Mouse (Mus musculus) forebrain, embryonic 15.5 days (tissue): Measurements from ENCODE around the gene C2cd4b. TPM values are rescaled to one million over a fixed set of nuclear protein-coding genes. Genes with fewer than 3 reads are reported as not detected.

Experiments used
- ATAC-seq: fragments of 200-750 bp; cut with Nextera tagmentation; replicated peaks from 2 replicates; pipeline ENCODE4 v1.8.0; 2017; ENCODE audit warnings: mild to moderate bottlenecking, moderate TSS enrichment, moderate library complexity
- H3K27ac ChIP-seq: fragments of 300-500 bp; sonication (generic); replicated peaks from 2 replicates; pipeline ENCODE4 v1.5.1; 2015; ENCODE audit warnings: mild to moderate bottlenecking, inconsistent platforms
- H3K27me3 ChIP-seq: fragments of 300-500 bp; sonication (generic); 2 replicates; pipeline ENCODE4 v1.6.1; 2015; ENCODE audit warnings: inconsistent platforms
- H3K36me3 ChIP-seq: fragments of 300-500 bp; sonication (generic); 2 replicates; pipeline ENCODE4 v1.6.1; 2015; ENCODE audit warnings: mild to moderate bottlenecking, inconsistent platforms
- H3K4me1 ChIP-seq: fragments of 300-500 bp; sonication (generic); 2 replicates; pipeline ENCODE4 v1.6.1; 2015; ENCODE audit warnings: inconsistent platforms
- H3K4me2 ChIP-seq: fragments of 300-500 bp; sonication (generic); replicated peaks from 2 replicates; pipeline ENCODE4 v1.6.1; 2015; ENCODE audit warnings: mild to moderate bottlenecking, inconsistent platforms
- H3K4me3 ChIP-seq: fragments of 300-500 bp; sonication (generic); 2 replicates; pipeline ENCODE4 v1.5.1; 2015; ENCODE audit warnings: mild to moderate bottlenecking, inconsistent platforms
- H3K9ac ChIP-seq: fragments of 300-500 bp; sonication (generic); replicated peaks from 2 replicates; pipeline ENCODE4 v1.6.1; 2015; ENCODE audit warnings: mild to moderate bottlenecking, inconsistent platforms
- H3K9me3 ChIP-seq: fragments of 300-500 bp; sonication (generic); 2 replicates; pipeline ENCODE4 v1.6.1; 2016; ENCODE audit warnings: inconsistent platforms
- WGBS: fragments of 180-500 bp; shearing (Covaris S2); methylation state at CpG from one replicate; pipeline ENCODE4 v1.1.7; 2015; ENCODE audit warnings: mixed read lengths; 5-methylcytosine and 5-hydroxymethylcytosine counted together
- polyA plus RNA-seq: library from polyadenylated mRNA; unstranded; fragments of >200 nt; fragmentation: Nextera tagmentation; extraction: Ambion mirVana; gene quantifications from 2 replicates; pipeline ENCODE4 v1.2.1, GENCODE M21; 2015

The C2cd4b gene
- polyA plus RNA-seq = 0.22 and 0.24 TPM in 2 replicates

GRCm38 (mm10) chr9:67759163-67759955 lies at the start of gene C2cd4b:
C2cd4b (plus strand) TSS chr9:67759437.
- Histone ChIP-seq H3K27ac (peak within 1 kb of the TSS; percentile 75), H3K9me3 (no peaks in the 10 kb centered on the region), H3K4me2 (peak within 1 kb of the TSS; percentile 92), H3K36me3 (no peaks in the 10 kb centered on the region), H3K9ac (peak within 1 kb of the TSS; percentile 73), H3K27me3 (peaks cover 17% of the 10 kb centered on the region), H3K4me1 (peaks cover 15% of the 10 kb centered on the region), H3K4me3 (peak within 1 kb of the TSS; percentile 84)
- ATAC-seq = peak; percentile 62
- WGBS = under 1% methylated on average over 49 of the region's 49 CpGs

DNA sequence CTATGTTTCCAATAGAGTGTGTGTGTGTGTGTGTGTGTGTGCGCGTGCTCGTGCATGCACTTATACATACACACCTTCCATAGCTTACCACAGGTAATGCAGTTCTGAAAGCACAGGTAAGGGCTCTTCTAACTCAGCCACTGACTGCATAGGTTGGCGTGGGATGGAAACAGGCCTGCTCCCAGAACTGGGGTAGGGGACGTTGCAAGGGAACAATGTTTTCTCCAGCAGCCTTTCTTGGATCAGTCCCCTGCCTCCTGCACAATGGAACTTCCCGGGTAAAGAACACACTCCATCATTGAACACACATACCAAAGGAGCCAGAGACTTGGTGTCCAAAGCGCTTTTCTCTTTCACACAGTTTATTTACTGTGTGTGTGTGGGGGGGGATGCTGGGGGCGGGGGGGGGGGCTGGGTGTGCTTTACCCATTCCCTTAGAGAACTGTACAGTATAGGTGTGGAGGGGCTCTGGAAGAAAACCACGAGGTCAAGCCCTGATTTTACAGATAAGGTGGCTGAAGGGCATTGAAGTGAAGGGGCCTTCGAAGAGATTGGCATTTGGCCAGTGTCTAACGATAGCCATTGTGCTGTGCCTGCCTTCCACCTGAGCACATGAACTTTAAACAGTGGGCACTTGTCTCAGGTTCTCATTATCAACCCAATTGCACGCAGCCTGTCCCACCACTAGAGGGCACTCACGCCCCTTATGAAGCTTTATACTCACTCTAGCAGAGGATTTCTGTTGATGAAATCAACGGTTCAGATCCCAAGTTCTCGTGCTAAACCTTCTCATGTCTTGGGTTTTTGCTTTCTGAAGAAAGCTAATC lies 48.0 kb upstream of the C2cd4b start:
- no peak for ATAC-seq
- 38% methylated on average over 15 of the region's 15 CpGs for WGBS
- Histone ChIP-seq H3K9ac (no peak overlapping the region), H3K27ac (no peak overlapping the region), H3K4me2 (no peak overlapping the region), H3K9me3 (no peaks in the 10 kb centered on the region), H3K4me3 (no peak overlapping the region), H3K4me1 (no peaks in the 10 kb centered on the region), H3K36me3 (no peaks in the 10 kb centered on the region), H3K27me3 (0 out of 2 replicates have a peak, but pooled peaks cover 3% of the 10 kb centered on the region)

- Histone ChIP-seq H3K4me1 (no peaks in the 10 kb centered on the region), H3K9ac (no peak overlapping the region), H3K36me3 (no peaks in the 10 kb centered on the region), H3K4me3 (no peak overlapping the region), H3K27ac (no peak overlapping the region), H3K4me2 (no peak overlapping the region), H3K9me3 (no peaks in the 10 kb centered on the region), H3K27me3 (0 out of 2 replicates have a peak, but pooled peaks cover 3% of the 10 kb centered on the region)
- WGBS = 86% methylated on average over 9 of the region's 9 CpGs
- no peak for ATAC-seq
Observed at GRCm38 (mm10) chr9:67712146-67712545, 47.1 kb upstream of the C2cd4b start.

- 87% methylated on average over 3 of the region's 3 CpGs for WGBS
Observed at GRCm38 (mm10) chr9:67717081-67717480, 42.2 kb upstream of the C2cd4b start.

DNA sequence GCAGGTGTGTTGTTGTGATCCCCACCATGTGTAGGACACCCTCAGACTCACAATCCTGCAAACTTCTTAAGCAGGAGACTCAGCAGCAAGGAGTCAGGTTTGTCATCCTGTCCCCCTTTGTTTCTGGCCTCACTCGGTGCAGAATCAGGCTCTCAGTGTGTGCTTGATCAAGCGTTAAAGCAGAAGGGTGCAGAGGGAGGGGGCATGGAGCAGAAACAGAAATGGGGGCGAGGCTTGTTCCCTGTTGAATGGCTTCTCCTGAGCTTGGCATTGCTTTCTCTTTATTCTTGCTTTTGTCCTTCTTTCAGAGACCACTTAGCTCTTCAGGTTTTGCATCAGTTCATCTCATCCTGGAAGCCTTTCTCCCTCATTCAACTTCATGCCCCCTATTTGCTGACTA lies 40.6 kb upstream of the C2cd4b start:
- no peaks in the 10 kb centered on the region for H3K36me3 ChIP-seq
- H3K4me2 ChIP-seq = no peak overlapping the region
- H3K27ac ChIP-seq = no peak overlapping the region
- 4% methylated on average over 3 of the region's 3 CpGs for WGBS
- no peak overlapping the region for H3K9ac ChIP-seq
- H3K4me3 ChIP-seq = no peak overlapping the region
- no peaks in the 10 kb centered on the region for H3K27me3 ChIP-seq
- no peak for ATAC-seq
- H3K9me3 ChIP-seq = no peaks in the 10 kb centered on the region
- 0 out of 2 replicates have a peak, but pooled peaks cover 4% of the 10 kb centered on the region for H3K4me1 ChIP-seq

More at GRCm38 (mm10) chr9:67717081-67717480, 42.2 kb upstream of the C2cd4b start:
- H3K4me3 ChIP-seq = no peak overlapping the region
- ATAC-seq = no peak
- H3K9ac ChIP-seq = no peak overlapping the region
- no peak overlapping the region for H3K27ac ChIP-seq
- no peak overlapping the region for H3K4me2 ChIP-seq
- H3K27me3 ChIP-seq = no peaks in the 10 kb centered on the region
- H3K4me1 ChIP-seq = 0 out of 2 replicates have a peak, but pooled peaks cover 4% of the 10 kb centered on the region
- H3K9me3 ChIP-seq = no peaks in the 10 kb centered on the region
- no peaks in the 10 kb centered on the region for H3K36me3 ChIP-seq

DNA sequence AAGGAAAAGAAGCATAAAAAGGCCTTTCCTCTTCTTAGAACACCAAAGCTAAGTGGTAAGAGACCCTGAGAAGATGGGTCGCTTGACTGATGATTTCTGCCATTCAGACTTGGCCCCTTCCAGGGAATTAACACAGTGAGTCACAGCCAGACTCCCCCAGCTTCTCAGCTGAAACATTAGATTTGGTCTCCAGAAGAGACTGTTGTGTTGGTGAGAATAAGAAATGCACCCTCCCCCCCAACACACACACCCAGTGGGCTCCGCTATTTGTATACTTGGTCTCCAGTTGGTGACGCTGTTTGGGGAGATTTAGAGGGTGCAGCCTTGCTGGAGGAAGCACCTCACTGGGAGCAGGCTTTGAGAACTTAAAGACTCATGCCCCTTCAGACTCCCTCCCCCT lies 39.1 kb upstream of the C2cd4b start:
- Histone ChIP-seq H3K9ac (no peak overlapping the region), H3K27ac (no peak overlapping the region), H3K4me1 (0 out of 2 replicates have a peak, but pooled peaks cover 4% of the 10 kb centered on the region), H3K27me3 (no peaks in the 10 kb centered on the region), H3K4me3 (no peak overlapping the region), H3K4me2 (no peak overlapping the region), H3K36me3 (no peaks in the 10 kb centered on the region), H3K9me3 (no peaks in the 10 kb centered on the region)
- no peak for ATAC-seq
- whole genome bisulfite sequencing = 82% methylated on average over 3 of the region's 3 CpGs

- no peak for ATAC-seq
- WGBS = 88% methylated on average over 8 of the region's 8 CpGs
- Histone ChIP-seq H3K4me1 (0 out of 2 replicates have a peak, but pooled peaks cover 4% of the 10 kb centered on the region), H3K36me3 (no peaks in the 10 kb centered on the region), H3K4me2 (no peak overlapping the region), H3K9me3 (no peaks in the 10 kb centered on the region), H3K27ac (no peak overlapping the region), H3K27me3 (no peaks in the 10 kb centered on the region), H3K9ac (no peak overlapping the region), H3K4me3 (no peak overlapping the region)
Observed at GRCm38 (mm10) chr9:67722378-67722777, 36.9 kb upstream of the C2cd4b start.

GRCm38 (mm10) chr9:67725196-67725595 lies 34.0 kb upstream of the C2cd4b start:
- H3K36me3 ChIP-seq = no peaks in the 10 kb centered on the region
- H3K27me3 ChIP-seq = no peaks in the 10 kb centered on the region
- ATAC-seq = no peak
- no peak overlapping the region for H3K4me2 ChIP-seq
- H3K4me1 ChIP-seq = no peaks in the 10 kb centered on the region
- H3K9me3 ChIP-seq = no peaks in the 10 kb centered on the region
- WGBS = 78% methylated on average over 3 of the region's 3 CpGs
- no peak overlapping the region for H3K27ac ChIP-seq
- no peak overlapping the region for H3K4me3 ChIP-seq
- H3K9ac ChIP-seq = no peak overlapping the region

GRCm38 (mm10) chr9:67733716-67734115 lies 25.5 kb upstream of the C2cd4b start:
- H3K9ac ChIP-seq = no peak overlapping the region
- no peaks in the 10 kb centered on the region for H3K27me3 ChIP-seq
- no peak overlapping the region for H3K27ac ChIP-seq
- no peaks in the 10 kb centered on the region for H3K4me1 ChIP-seq
- no peak for ATAC-seq
- H3K4me3 ChIP-seq = no peak overlapping the region
- 92% methylated on average over 15 of the region's 15 CpGs for WGBS
- H3K36me3 ChIP-seq = no peaks in the 10 kb centered on the region
- H3K4me2 ChIP-seq = no peak overlapping the region
- H3K9me3 ChIP-seq = no peaks in the 10 kb centered on the region

DNA sequence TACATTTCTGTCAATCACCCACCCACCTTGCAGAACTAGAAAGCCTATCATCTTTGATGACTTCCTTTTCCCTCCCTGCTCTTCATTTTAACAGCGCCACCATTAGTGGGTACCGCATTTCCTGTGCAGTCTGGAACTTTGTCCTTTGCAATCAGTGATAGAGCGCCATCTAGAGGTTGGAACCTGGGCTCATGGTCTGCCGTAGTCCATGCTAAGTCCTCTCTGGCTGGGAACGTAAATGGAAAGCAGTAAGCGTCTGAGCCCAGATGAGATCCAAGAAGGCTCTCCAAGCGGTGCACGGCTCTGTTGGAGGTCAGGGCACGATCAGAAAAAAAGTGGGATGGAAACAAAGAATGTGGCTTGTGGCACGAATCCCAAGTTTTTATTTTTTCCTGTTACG lies 23.8 kb upstream of the C2cd4b start:
- Histone ChIP-seq H3K27me3 (no peaks in the 10 kb centered on the region), H3K4me3 (no peak overlapping the region), H3K36me3 (no peaks in the 10 kb centered on the region), H3K9ac (no peak overlapping the region), H3K4me2 (no peak overlapping the region), H3K9me3 (no peaks in the 10 kb centered on the region), H3K27ac (no peak overlapping the region), H3K4me1 (no peaks in the 10 kb centered on the region)
- WGBS = 61% methylated on average over 11 of the region's 11 CpGs
- ATAC-seq = no peak

- no peaks in the 10 kb centered on the region for H3K4me1 ChIP-seq
- WGBS = 93% methylated on average over 2 of the region's 2 CpGs
- no peaks in the 10 kb centered on the region for H3K9me3 ChIP-seq
- no peak overlapping the region for H3K4me2 ChIP-seq
- H3K27ac ChIP-seq = no peak overlapping the region
- H3K36me3 ChIP-seq = no peaks in the 10 kb centered on the region
- H3K27me3 ChIP-seq = no peaks in the 10 kb centered on the region
- H3K9ac ChIP-seq = no peak overlapping the region
- no peak for ATAC-seq
- H3K4me3 ChIP-seq = no peak overlapping the region
Observed at GRCm38 (mm10) chr9:67741256-67741655, 18.0 kb upstream of the C2cd4b start.
